Comparison of ENCODE assay signal across 10 mouse cellular contexts in the genomic region with DNA sequence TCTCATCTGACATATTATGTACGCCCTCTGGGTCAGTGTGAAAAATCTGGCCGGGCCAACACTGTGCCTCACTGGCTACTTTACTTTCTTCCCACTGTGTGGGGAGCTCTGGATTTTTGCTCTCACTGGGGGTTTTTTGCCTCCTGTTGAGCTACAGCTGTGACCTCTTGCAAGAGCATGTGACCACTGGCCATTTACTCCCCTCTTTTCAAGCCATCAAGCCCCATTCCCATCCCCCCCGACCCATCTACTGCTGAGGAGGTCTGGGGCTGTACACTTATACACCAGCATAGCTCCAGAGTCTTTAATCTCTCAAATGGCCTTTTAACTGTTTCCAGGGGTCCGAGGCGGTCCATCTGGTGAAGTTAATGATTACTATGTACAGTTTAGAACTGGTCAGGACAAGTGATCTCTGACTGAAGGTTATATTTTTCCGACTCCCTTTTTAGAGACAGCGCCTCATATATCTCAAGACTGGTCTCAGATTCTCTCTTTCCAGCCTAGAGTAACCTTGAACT. TPM values are rescaled to one million over a fixed set of nuclear protein-coding genes. Genes with fewer than 3 reads are reported as not detected.
DNase-seq lines count a peak whose midpoint lies in the region; ATAC-seq and TF ChIP-seq lines count a peak whose summit lies in the region.
"Had no signal": no experiment of that assay in that cellular context is flagged by ENCODE, and none has a peak within 500 bp of the region (broad histone marks: within the 10 kb centered on the region; RNA-seq: fewer than 3 reads in every experiment).

No protein-coding gene starts in this region.

- H3K4me3 ChIP-seq in heart, embryonic 10.5 days: no peak overlapping the region
- no peak overlapping the region for H3K4me3 ChIP-seq in liver, postnatal 0 days (ENCODE audit: low read depth, low read length)
- H3K4me3 ChIP-seq in cerebellum, adult 2 months (replicated peaks; ENCODE audit: insufficient read depth, low read depth, low read length): no peak overlapping the region
- no peak overlapping the region for H3K4me3 ChIP-seq in midbrain, embryonic 15.5 days

- DNase-seq in heart, embryonic 10.5 days (ENCODE audit: low spot score): no peak
- DNase-seq in heart, adult 18-20 months: no peak
- DNase-seq in forelimb bud, embryonic 11.5 days (ENCODE audit: low read depth, low spot score): peak; percentile 64
- DNase-seq in kidney, postnatal 14 days: peak; percentile 72
- no peak for DNase-seq in liver, postnatal 0 days
- DNase-seq in ovary, postnatal 14 days (ENCODE audit: low spot score): no peak
- no peak for DNase-seq in cerebellum, adult 2 months
- DNase-seq: heart, adult 11 months; right cerebral cortex, postnatal 4 days had no signal

- no peak for TF ChIP-seq POLR2A in cerebellum, adult 2 months (IDR thresholded peaks at IDR 0.05; ENCODE audit: borderline replicate concordance, insufficient read depth, low read length)

- H3K9ac ChIP-seq in liver, postnatal 0 days (replicated peaks): peak overlapping the region; percentile 7; the same call in 1 of the 2 replicates
- no peak overlapping the region for H3K9ac ChIP-seq in midbrain, embryonic 15.5 days

- no peaks in the 10 kb centered on the region for H3K27me3 ChIP-seq in heart, embryonic 10.5 days (ENCODE audit: insufficient read depth, poor library complexity, severe bottlenecking)
- no peaks in the 10 kb centered on the region for H3K27me3 ChIP-seq in liver, postnatal 0 days (ENCODE audit: insufficient read depth, low read length)
- H3K27me3 ChIP-seq in cerebellum, adult 2 months (ENCODE audit: control insufficient read depth, insufficient read depth, low read length): no peaks in the 10 kb centered on the region
- no peaks in the 10 kb centered on the region for H3K27me3 ChIP-seq in midbrain, embryonic 15.5 days (replicated peaks)

- peak; percentile 28; the same call in 1 of the 2 replicates for ATAC-seq in liver, postnatal 0 days
- no peak for ATAC-seq in midbrain, embryonic 15.5 days (replicated peaks)

- TF ChIP-seq EP300 in liver, postnatal 0 days (IDR thresholded peaks at IDR 0.05; ENCODE audit: low read depth): no peak

- TF ChIP-seq CTCF in liver, postnatal 0 days (IDR thresholded peaks at IDR 0.05; ENCODE audit: low read depth): no peak
- TF ChIP-seq CTCF in cerebellum, adult 2 months (IDR thresholded peaks at IDR 0.05; ENCODE audit: borderline replicate concordance, insufficient read depth, low read depth, low read length): no peak

- H3K9me3 ChIP-seq in heart, embryonic 10.5 days: no peaks in the 10 kb centered on the region
- H3K9me3 ChIP-seq in liver, postnatal 0 days (ENCODE audit: low read length): no peaks in the 10 kb centered on the region
- H3K9me3 ChIP-seq in midbrain, embryonic 15.5 days: no peaks in the 10 kb centered on the region

- H3K4me1 ChIP-seq in heart, embryonic 10.5 days: peaks cover 16% of the 10 kb centered on the region
- peaks cover 32% of the 10 kb centered on the region for H3K4me1 ChIP-seq in liver, postnatal 0 days (ENCODE audit: insufficient read depth)
- no peaks in the 10 kb centered on the region for H3K4me1 ChIP-seq in cerebellum, adult 2 months (ENCODE audit: control insufficient read depth, insufficient read depth, low read length)
- no peaks in the 10 kb centered on the region for H3K4me1 ChIP-seq in midbrain, embryonic 15.5 days

- H3K27ac ChIP-seq in heart, embryonic 10.5 days: 0 out of 2 replicates have a peak overlapping the region, but pooled peaks have one; percentile 0
- H3K27ac ChIP-seq in liver, postnatal 0 days (ENCODE audit: low read depth): peak overlapping the region; percentile 75
- H3K27ac ChIP-seq in cerebellum, adult 2 months (ENCODE audit: insufficient read depth, low read length): no peak overlapping the region
- H3K27ac ChIP-seq in midbrain, embryonic 15.5 days: no peak overlapping the region

- no peaks in the 10 kb centered on the region for H3K36me3 ChIP-seq in heart, embryonic 10.5 days
- no peaks in the 10 kb centered on the region for H3K36me3 ChIP-seq in liver, postnatal 0 days (replicated peaks; ENCODE audit: insufficient read depth, low read length)
- H3K36me3 ChIP-seq in midbrain, embryonic 15.5 days (replicated peaks): no peaks in the 10 kb centered on the region

- H3K4me2 ChIP-seq in liver, postnatal 0 days (ENCODE audit: low read depth, low read length): peak overlapping the region; percentile 29
- no peak overlapping the region for H3K4me2 ChIP-seq in midbrain, embryonic 15.5 days

- 66% methylated on average over 7 of the region's 7 CpGs for WGBS in heart, embryonic 10.5 days
- 53% methylated on average over 7 of the region's 7 CpGs for WGBS in liver, postnatal 0 days (ENCODE audit: insufficient replicate concordance)
- 44% methylated on average over 7 of the region's 7 CpGs for WGBS in cerebellum, adult 2 months
- 73% methylated on average over 7 of the region's 7 CpGs for WGBS in midbrain, embryonic 15.5 days

RNA-seq across cellular contexts. Expression of gene Mertk, which starts 16.0 kb away (rescaled TPM):
- polyA plus RNA-seq in heart, embryonic 10.5 days (2016; fragmentation: Nextera tagmentation; extraction: Ambion mirVana): 3.5 and 5.0 TPM in 2 replicates
- total RNA-seq in heart, adult 18-20 months (2021): 1 to 10 TPM; 6.3 to 7.3 TPM
- polyA plus RNA-seq in liver, postnatal 0 days (2015; fragmentation: Nextera tagmentation; extraction: Ambion mirVana): 5.2 and 6.1 TPM in 2 replicates
- 6.1 and 8.7 TPM in 2 replicates for polyA plus RNA-seq in cerebellum, adult 2 months (2012; rRNA removed)
- 1.5 and 1.8 TPM in 2 replicates for polyA plus RNA-seq in midbrain, embryonic 15.5 days (2015; fragmentation: Nextera tagmentation; extraction: Ambion mirVana)

RNA-seq across cellular contexts. Expression of gene Anapc1, which starts 27.6 kb away (rescaled TPM):
- polyA plus RNA-seq in heart, embryonic 10.5 days (2016; fragmentation: Nextera tagmentation; extraction: Ambion mirVana): 66.6 and 68.7 TPM in 2 replicates
- 10 to 100 TPM; 36.6 to 43.3 TPM for total RNA-seq in heart, adult 18-20 months (2021)
- 7.4 and 10.2 TPM in 2 replicates for polyA plus RNA-seq in liver, postnatal 0 days (2015; fragmentation: Nextera tagmentation; extraction: Ambion mirVana)
- 49.7 and 53.3 TPM in 2 replicates for polyA plus RNA-seq in cerebellum, adult 2 months (2012; rRNA removed)
- polyA plus RNA-seq in midbrain, embryonic 15.5 days (2015; fragmentation: Nextera tagmentation; extraction: Ambion mirVana): 50.8 and 52.8 TPM in 2 replicates

Comparison
In these comparisons a context has a peak if more than half of its experiments do, and no peak if none do; other contexts are left out.
1. DNase-seq: peak in forelimb bud, embryonic 11.5 days (single experiment) and kidney, postnatal 14 days (single experiment); none in heart, embryonic 10.5 days (single experiment), heart, adult 18-20 months (0 of 2), liver, postnatal 0 days (single experiment), ovary, postnatal 14 days (single experiment) and cerebellum, adult 2 months (0 of 2).
2. H3K27ac ChIP-seq: peak in heart, embryonic 10.5 days (single experiment) and liver, postnatal 0 days (single experiment); none in cerebellum, adult 2 months (single experiment) and midbrain, embryonic 15.5 days (single experiment).